Mouse (Mus musculus): ENCODE measurements around the gene Cdk18.
A peak's percentile ranks its signal among the peaks of the same experiment; 100 is the strongest.

Cdk18 gene

GRCm38 (mm10) chr1:132109368-132109767 is 30.1 kb downstream of the Cdk18 start:
- DNase-seq = no peak

- no peak for DNase-seq
Measured at GRCm38 (mm10) chr1:132104353-132104752, 35.1 kb downstream of the Cdk18 start.

GRCm38 (mm10) chr1:132101953-132102697 is 37.4 kb downstream of the Cdk18 start:
- no peak for DNase-seq

- no peak for DNase-seq
Measured at GRCm38 (mm10) chr1:132099775-132100174, 39.7 kb downstream of the Cdk18 start.

- DNase-seq = no peak
Measured at GRCm38 (mm10) chr1:132099016-132099415, 40.5 kb downstream of the Cdk18 start.

- no peak for DNase-seq
Measured at GRCm38 (mm10) chr1:132098076-132098475, 41.4 kb downstream of the Cdk18 start.

GRCm38 (mm10) chr1:132095356-132096004 is 44.0 kb downstream of the Cdk18 start:
- no peak for DNase-seq

GRCm38 (mm10) chr1:132093269-132093668 is 46.2 kb downstream of the Cdk18 start:
- DNase-seq = no peak

GRCm38 (mm10) chr1:132090266-132090665 is 49.2 kb downstream of the Cdk18 start:
- no peak for DNase-seq

- DNase-seq = no peak
Measured at GRCm38 (mm10) chr1:132089767-132090166, 49.7 kb downstream of the Cdk18 start.

- no peak for DNase-seq
Measured at GRCm38 (mm10) chr1:132088181-132088671, 51.3 kb downstream of the Cdk18 start.

- DNase-seq = peak; percentile 16
Measured at GRCm38 (mm10) chr1:132085181-132086049, 54.1 kb downstream of the Cdk18 start.

GRCm38 (mm10) chr1:132078413-132078812 is 61.1 kb downstream of the Cdk18 start:
- DNase-seq = no peak

- peak; percentile 84 for DNase-seq
Measured at GRCm38 (mm10) chr1:132075576-132075975, 63.9 kb downstream of the Cdk18 start.

GRCm38 (mm10) chr1:132070659-132071058 is 68.8 kb downstream of the Cdk18 start:
- no peak for DNase-seq

GRCm38 (mm10) chr1:132069436-132069835 is 70.0 kb downstream of the Cdk18 start:
- no peak for DNase-seq

- no peak for DNase-seq
Measured at GRCm38 (mm10) chr1:132067261-132068255, 71.9 kb downstream of the Cdk18 start, which contains the start of gene Mfsd4a. TSS of gene Mfsd4a (minus strand) at chr1:132068062.

- DNase-seq = no peak
Measured at GRCm38 (mm10) chr1:132065475-132066172, 73.9 kb downstream of the Cdk18 start.

- DNase-seq = no peak
Measured at GRCm38 (mm10) chr1:132065001-132065400, 74.5 kb downstream of the Cdk18 start.

- no peak for DNase-seq
Measured at GRCm38 (mm10) chr1:132063096-132063495, 76.4 kb downstream of the Cdk18 start.
